Mouse (Mus musculus) spleen, adult 12 weeks (tissue): ENCODE data around the gene Hdac4.

ENCODE experiments used
- DNase-seq: peaks from one replicate; pipeline ENCODE4 v3.0.0; 2022; ENCODE audit warnings: low spot score

Gene Hdac4

GRCm38 (mm10) chr1:92028158-92028557 is 167.3 kb downstream of the Hdac4 start:
- no peak for DNase-seq

GRCm38 (mm10) chr1:92026351-92026750 is 169.1 kb downstream of the Hdac4 start:
- DNase-seq, result no peak

GRCm38 (mm10) chr1:92023906-92024305 is 171.6 kb downstream of the Hdac4 start:
- no peak for DNase-seq

- no peak for DNase-seq
Measured at GRCm38 (mm10) chr1:92022009-92022408, 173.5 kb downstream of the Hdac4 start.

- DNase-seq, result no peak
Measured at GRCm38 (mm10) chr1:92015938-92016672, 179.4 kb downstream of the Hdac4 start.

GRCm38 (mm10) chr1:92015252-92015651 is 180.2 kb downstream of the Hdac4 start:
- no peak for DNase-seq

- no peak for DNase-seq
Measured at GRCm38 (mm10) chr1:92014496-92014895, 181.0 kb downstream of the Hdac4 start.

GRCm38 (mm10) chr1:92006666-92007065 is 188.8 kb downstream of the Hdac4 start:
- no peak for DNase-seq

- DNase-seq, result no peak
Measured at GRCm38 (mm10) chr1:92005617-92005940, 189.9 kb downstream of the Hdac4 start.

GRCm38 (mm10) chr1:92004906-92005616 is 190.4 kb downstream of the Hdac4 start:
- DNase-seq, result no peak

GRCm38 (mm10) chr1:92004122-92004521 is 191.4 kb downstream of the Hdac4 start:
- no peak for DNase-seq

GRCm38 (mm10) chr1:92000226-92000625 is 195.3 kb downstream of the Hdac4 start:
- no peak for DNase-seq

GRCm38 (mm10) chr1:91993658-91994165 is 201.8 kb downstream of the Hdac4 start:
- no peak for DNase-seq

- no peak for DNase-seq
Measured at GRCm38 (mm10) chr1:91992652-91993051, 202.8 kb downstream of the Hdac4 start.

- no peak for DNase-seq
Measured at GRCm38 (mm10) chr1:91991597-91991996, 203.9 kb downstream of the Hdac4 start.

- no peak for DNase-seq
Measured at GRCm38 (mm10) chr1:91990852-91991251, 204.6 kb downstream of the Hdac4 start.

GRCm38 (mm10) chr1:91988866-91989265 is 206.6 kb downstream of the Hdac4 start:
- no peak for DNase-seq

- DNase-seq, result no peak
Measured at GRCm38 (mm10) chr1:91987431-91987830, 208.1 kb downstream of the Hdac4 start.

- no peak for DNase-seq
Measured at GRCm38 (mm10) chr1:91985783-91986182, 209.7 kb downstream of the Hdac4 start.

GRCm38 (mm10) chr1:91984507-91984906 is 211.0 kb downstream of the Hdac4 start:
- no peak for DNase-seq

GRCm38 (mm10) chr1:91981381-91981780 is 214.1 kb downstream of the Hdac4 start:
- no peak for DNase-seq

GRCm38 (mm10) chr1:91978443-91978842 is 217.1 kb downstream of the Hdac4 start:
- DNase-seq, result no peak

GRCm38 (mm10) chr1:91968710-91969379 is 226.7 kb downstream of the Hdac4 start:
- DNase-seq, result no peak
